Mouse (Mus musculus): ENCODE measurements at regions not wholly inside any gene's neighbourhood (a gene's known extent, or its start where the extent isn't known, plus 50 kb on each side); places are given as distances from the start of the nearest gene placed in this dataset.
A peak's percentile ranks its signal among the peaks of the same experiment; 100 is the strongest.
"Not testable (repeated sequence)": the region's sequence is repeated elsewhere in the genome, so short reads cannot be mapped to it uniquely, and the experiment has no call there.

- no peak for DNase-seq (ENCODE audit: low spot score)
Observed at GRCm38 (mm10) chr7:69167456-69167855, 418.4 kb upstream of the Arrdc4 start.

DNA sequence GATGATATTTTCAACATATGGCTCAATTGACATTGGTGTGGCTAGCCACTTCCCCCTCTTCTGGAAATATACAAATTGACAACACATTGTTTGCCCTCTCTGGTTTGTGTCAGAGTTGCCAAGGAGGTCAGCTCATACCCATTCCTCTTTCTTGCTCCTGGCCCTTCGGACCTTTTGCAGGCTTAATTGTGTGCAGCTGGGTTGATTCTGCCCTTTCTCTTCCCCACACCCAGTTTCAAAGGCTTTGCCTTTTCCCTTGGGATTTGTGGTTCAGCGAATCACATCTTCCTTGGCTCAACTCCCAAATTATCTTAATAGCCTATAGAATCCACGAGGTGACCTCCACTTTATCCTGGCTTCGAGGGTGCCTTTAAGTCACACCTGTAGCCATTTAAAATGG lies 412.9 kb upstream of the Arrdc4 start:
- DNase-seq (ENCODE audit: low spot score) = no peak

- DNase-seq (ENCODE audit: low spot score) = no peak
Observed at GRCm38 (mm10) chr7:69142351-69142750, 393.3 kb upstream of the Arrdc4 start.

- DNase-seq (ENCODE audit: low spot score) = no peak
Observed at GRCm38 (mm10) chr7:69133441-69133840, 384.4 kb upstream of the Arrdc4 start.

- not testable (repeated sequence) for DNase-seq (ENCODE audit: low spot score)
Observed at GRCm38 (mm10) chr7:69101770-69102169, 352.7 kb upstream of the Arrdc4 start.

- DNase-seq (ENCODE audit: low spot score) = no peak
Observed at GRCm38 (mm10) chr7:69097587-69098095, 348.6 kb upstream of the Arrdc4 start.

DNA sequence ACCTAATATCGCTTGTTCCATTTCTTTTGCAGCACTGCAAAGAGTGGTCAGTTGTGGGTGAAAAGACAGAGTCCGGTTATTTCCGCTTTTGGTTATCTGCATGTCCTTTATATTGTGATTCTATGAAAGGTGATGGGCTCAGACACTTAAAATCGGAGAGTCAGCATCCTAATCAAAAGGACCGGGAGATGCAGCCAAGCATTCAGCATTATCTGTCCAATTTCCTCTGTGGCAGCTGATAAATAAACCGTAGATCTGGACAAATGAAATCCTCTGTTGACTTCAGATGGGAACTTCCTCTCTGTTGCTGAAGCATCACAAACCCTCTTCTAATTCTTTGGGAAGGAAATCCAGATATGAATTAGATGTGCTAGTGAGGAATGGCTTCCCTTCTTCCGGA lies 325.7 kb upstream of the Arrdc4 start:
- no peak for DNase-seq (ENCODE audit: low spot score)

- no peak for DNase-seq (ENCODE audit: low spot score)
Observed at GRCm38 (mm10) chr7:69062994-69063393, 314.0 kb upstream of the Arrdc4 start.

GRCm38 (mm10) chr7:69062506-69062905 lies 313.5 kb upstream of the Arrdc4 start:
- DNase-seq (ENCODE audit: low spot score) = no peak

- DNase-seq (ENCODE audit: low spot score) = no peak
Observed at GRCm38 (mm10) chr7:69062094-69062493, 313.1 kb upstream of the Arrdc4 start.

GRCm38 (mm10) chr7:69061242-69061641 lies 312.2 kb upstream of the Arrdc4 start:
- no peak for DNase-seq (ENCODE audit: low spot score)

DNA sequence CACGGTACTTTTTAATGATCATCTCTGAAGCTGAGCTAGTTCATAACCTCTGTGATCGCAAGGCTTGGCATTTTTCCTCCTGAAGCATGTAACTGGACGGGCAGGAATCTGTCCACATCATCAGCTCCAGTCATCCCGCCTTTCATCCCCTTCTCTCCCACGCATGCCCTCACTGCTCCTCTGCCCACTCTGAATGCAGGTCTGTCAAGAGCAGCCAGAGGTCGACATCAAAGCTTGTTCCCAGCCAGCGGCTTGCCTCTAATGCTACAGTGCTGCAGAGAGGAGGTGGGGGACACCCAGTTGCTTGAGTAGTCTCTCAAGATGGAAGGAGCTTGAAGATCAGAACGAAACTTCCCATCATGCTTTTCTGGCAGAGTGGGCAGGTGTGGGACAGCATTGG lies 267.5 kb upstream of the Arrdc4 start:
- DNase-seq (ENCODE audit: low spot score) = no peak

DNA sequence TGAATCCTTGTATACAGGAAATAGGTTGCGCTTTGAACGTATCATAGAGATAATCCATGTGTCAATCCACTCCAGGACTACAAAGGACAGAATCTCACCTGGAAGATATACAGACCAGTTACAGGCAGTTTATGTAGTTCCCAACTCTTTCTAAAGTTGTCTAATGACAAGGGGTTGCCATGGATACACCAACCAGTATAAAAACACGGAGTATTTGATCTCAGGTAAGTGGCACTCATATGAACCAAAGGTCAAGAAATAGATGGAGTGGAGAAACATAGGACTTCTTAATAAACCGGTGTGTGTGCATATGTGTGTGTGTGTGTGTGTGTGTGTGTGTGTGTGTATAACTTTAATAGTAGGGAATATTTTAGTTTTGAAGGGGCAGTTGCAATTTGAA lies 266.0 kb upstream of the Arrdc4 start:
- no peak for DNase-seq (ENCODE audit: low spot score)

DNA sequence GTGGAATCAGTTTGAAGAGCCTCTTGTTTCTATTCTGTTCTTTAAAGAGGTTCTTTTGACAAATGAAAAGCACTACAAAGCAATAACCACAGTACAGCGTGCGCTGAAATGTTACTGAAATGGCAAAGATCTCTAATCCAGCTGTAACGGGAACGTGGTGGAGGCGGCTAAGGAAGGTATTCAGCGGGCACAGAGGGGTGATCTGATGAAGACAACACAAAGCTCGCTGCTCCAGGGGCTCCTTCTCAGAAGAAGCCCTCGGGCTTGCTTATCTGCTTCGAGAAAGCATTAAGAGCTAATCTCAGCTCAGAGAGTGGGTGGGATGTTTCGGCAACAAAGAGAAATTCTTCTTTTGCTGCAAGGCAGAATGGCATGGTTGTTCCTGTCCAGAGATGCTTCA lies 258.2 kb upstream of the Arrdc4 start:
- no peak for DNase-seq (ENCODE audit: low spot score)

- DNase-seq (ENCODE audit: low spot score) = no peak
Observed at GRCm38 (mm10) chr7:68988061-68988460, 239.0 kb upstream of the Arrdc4 start.

- no peak for DNase-seq (ENCODE audit: low spot score)
Observed at GRCm38 (mm10) chr7:68983937-68984336, 234.9 kb upstream of the Arrdc4 start.

DNA sequence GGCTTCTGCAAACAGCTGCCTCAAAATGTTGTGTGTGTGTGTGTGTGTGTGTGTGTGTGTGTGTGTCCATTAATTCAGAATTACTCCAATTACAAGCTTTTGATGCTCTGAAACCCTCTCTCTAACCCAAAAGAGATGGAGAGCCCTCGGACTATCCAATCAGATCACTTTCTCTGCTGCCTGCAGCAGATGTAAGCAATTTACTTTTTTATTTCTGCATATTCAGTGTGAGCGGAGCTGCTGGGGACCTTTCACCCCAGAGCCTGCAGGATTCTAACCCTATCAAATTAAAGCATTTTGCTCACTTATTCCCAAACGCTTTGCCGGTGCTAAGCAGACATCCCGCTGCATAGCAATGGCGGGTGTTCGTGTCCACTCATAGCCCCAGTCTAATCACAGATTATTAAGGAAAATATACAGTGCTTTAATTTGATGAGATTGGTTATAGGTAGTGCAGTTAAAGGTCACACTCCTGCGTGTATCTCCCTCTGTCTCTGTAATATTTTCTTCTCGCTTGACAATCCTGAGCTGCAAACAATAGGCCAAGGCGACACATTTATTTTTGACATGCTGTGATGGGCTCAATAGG lies 234.0 kb upstream of the Arrdc4 start:
- no peak for DNase-seq (ENCODE audit: low spot score)

DNA sequence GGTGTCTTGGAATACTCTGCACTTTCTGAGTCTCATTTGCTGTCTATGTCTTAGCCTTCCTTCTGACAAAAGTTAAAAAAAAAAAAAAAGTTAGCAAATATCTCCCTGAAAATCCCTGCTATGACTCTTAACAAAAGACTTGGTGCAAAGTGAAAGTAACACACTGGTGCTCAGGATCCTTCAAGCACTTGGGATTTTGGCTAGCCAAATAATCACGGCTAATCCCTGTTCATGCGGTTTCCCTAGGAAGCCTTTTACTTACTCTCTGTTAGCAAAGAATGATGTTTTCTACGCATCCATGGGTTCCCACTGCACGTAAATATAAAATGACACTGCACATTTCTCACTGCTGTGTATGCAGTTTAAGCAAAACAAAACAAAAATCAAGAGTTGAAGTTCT lies 229.5 kb upstream of the Arrdc4 start:
- DNase-seq (ENCODE audit: low spot score) = no peak

DNA sequence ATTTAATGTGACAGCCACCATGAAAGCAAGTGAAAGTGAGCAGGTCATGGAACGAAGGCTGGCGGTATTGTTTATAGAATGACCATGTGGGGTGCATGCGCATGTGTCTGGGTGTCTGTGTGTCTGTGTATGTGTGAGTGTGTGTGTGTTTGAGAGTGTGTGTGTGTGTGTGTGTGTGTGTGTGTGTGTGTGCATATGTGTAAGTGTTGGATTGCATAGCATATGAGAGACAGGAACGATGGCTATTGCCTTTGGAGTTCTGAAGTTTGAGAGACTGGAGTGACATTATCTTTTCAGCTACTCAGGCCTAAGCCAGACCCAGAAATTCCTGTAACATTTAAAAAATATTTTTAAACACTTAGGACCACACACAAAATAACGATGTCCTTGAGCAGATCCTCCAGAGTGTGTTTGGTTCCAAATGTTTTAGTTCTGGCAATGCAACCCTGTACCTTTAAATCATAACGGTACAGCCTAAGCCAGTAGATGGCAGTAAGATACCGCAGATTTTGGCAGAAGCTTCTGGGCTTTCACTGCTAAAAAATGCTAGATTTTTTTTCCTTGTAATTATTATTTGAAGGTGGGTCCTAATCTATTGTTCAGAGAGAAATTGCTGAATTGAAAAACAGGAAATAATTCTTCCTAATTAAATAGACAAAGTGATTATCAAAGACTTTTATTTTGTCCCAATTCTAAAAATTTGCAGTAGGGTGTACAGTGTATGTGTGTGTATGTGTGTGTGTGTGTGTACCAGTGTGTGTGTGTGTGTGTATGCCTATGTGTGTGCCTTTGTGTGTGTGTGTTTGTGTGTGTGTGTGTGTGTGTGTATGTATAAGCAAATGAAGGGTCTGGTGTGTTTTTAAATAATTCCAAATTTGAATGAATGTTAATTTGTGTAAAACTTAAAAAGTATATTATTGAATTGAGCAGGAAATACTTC lies 228.0 kb upstream of the Arrdc4 start:
- peak; percentile 15 for DNase-seq (ENCODE audit: low spot score)

DNA sequence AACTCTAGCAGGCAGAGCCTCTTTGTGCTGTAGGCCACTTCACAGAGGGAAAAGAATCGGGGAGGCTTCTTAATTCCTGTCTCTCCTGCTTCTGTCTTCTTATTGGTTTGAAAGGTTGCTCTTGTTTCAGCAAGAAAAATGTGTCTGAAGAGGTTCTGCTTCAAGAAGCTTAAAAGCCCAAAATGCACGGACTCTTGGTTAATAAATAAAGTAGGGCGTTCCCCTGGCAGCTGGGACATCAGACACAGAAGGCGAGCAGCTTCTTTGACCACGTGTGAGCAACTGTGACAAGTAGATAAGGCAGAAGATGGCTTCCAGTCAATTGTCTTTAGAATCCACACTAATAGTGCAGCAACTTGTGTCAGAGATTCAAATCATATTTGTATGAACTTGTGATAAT lies 226.9 kb upstream of the Arrdc4 start:
- DNase-seq (ENCODE audit: low spot score) = no peak

DNA sequence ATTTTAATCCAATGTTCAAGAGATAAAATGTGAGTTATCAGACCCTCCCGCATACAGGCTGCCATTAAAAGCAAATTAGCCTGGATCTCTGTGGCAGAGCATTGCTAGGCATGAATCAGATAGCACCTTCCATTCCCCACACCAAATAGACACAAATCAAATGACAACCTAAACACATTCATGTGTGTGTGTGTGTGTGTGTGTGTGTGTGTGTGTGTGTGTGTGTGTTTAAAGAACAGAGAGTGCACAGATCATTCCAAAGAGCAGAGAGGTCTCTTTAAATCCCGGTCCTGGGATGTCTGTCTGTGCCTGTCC lies 226.5 kb upstream of the Arrdc4 start:
- no peak for DNase-seq (ENCODE audit: low spot score)

- no peak for DNase-seq (ENCODE audit: low spot score)
Observed at GRCm38 (mm10) chr7:68974761-68975579, 225.9 kb upstream of the Arrdc4 start.
